Mouse (Mus musculus): ENCODE data around the gene Tspan9. TPM values are rescaled to one million over a fixed set of nuclear protein-coding genes. Genes with fewer than 3 reads are reported as not detected.

Tspan9 gene
- polyA plus RNA-seq, 1 experiment from 2014 or later, result 62.6 TPM

GRCm38 (mm10) chr6:128043486-128043885 is 99.9 kb downstream of the Tspan9 start:
- Histone ChIP-seq H3K36me3 (ENCODE audit: control insufficient read depth, insufficient read depth, low read length) (no peaks in the 10 kb centered on the region), H3K9me3 (ENCODE audit: control insufficient read depth, low read length) (no peaks in the 10 kb centered on the region), H3K9ac (ENCODE audit: low read depth, low read length) (no peak overlapping the region), H3K27me3 (replicated peaks; ENCODE audit: control insufficient read depth, insufficient read depth, low read length) (no peaks in the 10 kb centered on the region), H3K27ac (ENCODE audit: low read depth, low read length) (no peak overlapping the region), H3K4me1 (ENCODE audit: control insufficient read depth, insufficient read depth, low read depth, low read length) (no peaks in the 10 kb centered on the region), H3K4me2 (ENCODE audit: low read length) (no peak overlapping the region), H3K4me3 (ENCODE audit: low read length) (no peak overlapping the region)
- 73% methylated on average over 6 of the region's 6 CpGs for WGBS
- ATAC-seq, result no peak; the same call in 1 of the 2 replicates

- Histone ChIP-seq H3K4me2 (ENCODE audit: low read length) (no peak overlapping the region), H3K36me3 (ENCODE audit: control insufficient read depth, insufficient read depth, low read length) (no peaks in the 10 kb centered on the region), H3K27me3 (replicated peaks; ENCODE audit: control insufficient read depth, insufficient read depth, low read length) (no peaks in the 10 kb centered on the region), H3K9me3 (ENCODE audit: control insufficient read depth, low read length) (no peaks in the 10 kb centered on the region), H3K9ac (ENCODE audit: low read depth, low read length) (no peak overlapping the region), H3K27ac (ENCODE audit: low read depth, low read length) (no peak overlapping the region), H3K4me3 (ENCODE audit: low read length) (no peak overlapping the region), H3K4me1 (ENCODE audit: control insufficient read depth, insufficient read depth, low read depth, low read length) (no peaks in the 10 kb centered on the region; the same call in 1 of the 2 replicates)
- no peak for ATAC-seq
- WGBS, result 54% methylated on average over 6 of the region's 6 CpGs
These were observed 101.6 kb downstream of the Tspan9 start for GRCm38 (mm10) chr6:128041836-128042235.

- no peak overlapping the region for H3K9ac ChIP-seq (ENCODE audit: low read depth, low read length)
- no peak for ATAC-seq
- no peak overlapping the region for H3K4me3 ChIP-seq (ENCODE audit: low read length)
- no peaks in the 10 kb centered on the region for H3K27me3 ChIP-seq (replicated peaks; ENCODE audit: control insufficient read depth, insufficient read depth, low read length)
- H3K9me3 ChIP-seq (ENCODE audit: control insufficient read depth, low read length), result no peaks in the 10 kb centered on the region
- no peaks in the 10 kb centered on the region for H3K36me3 ChIP-seq (ENCODE audit: control insufficient read depth, insufficient read depth, low read length)
- H3K4me2 ChIP-seq (ENCODE audit: low read length), result no peak overlapping the region
- H3K4me1 ChIP-seq (ENCODE audit: control insufficient read depth, insufficient read depth, low read depth, low read length), result peaks cover 8% of the 10 kb centered on the region
- WGBS, result 82% methylated on average over 9 of the region's 9 CpGs
- H3K27ac ChIP-seq (ENCODE audit: low read depth, low read length), result no peak overlapping the region
These were observed 104.2 kb downstream of the Tspan9 start for GRCm38 (mm10) chr6:128039077-128039766.

- Histone ChIP-seq H3K27me3 (replicated peaks; ENCODE audit: control insufficient read depth, insufficient read depth, low read length) (no peaks in the 10 kb centered on the region), H3K9me3 (ENCODE audit: control insufficient read depth, low read length) (no peaks in the 10 kb centered on the region), H3K4me2 (ENCODE audit: low read length) (no peak overlapping the region), H3K4me1 (ENCODE audit: control insufficient read depth, insufficient read depth, low read depth, low read length) (peaks cover 12% of the 10 kb centered on the region), H3K9ac (ENCODE audit: low read depth, low read length) (no peak overlapping the region), H3K4me3 (ENCODE audit: low read length) (no peak overlapping the region), H3K36me3 (ENCODE audit: control insufficient read depth, insufficient read depth, low read length) (no peaks in the 10 kb centered on the region), H3K27ac (ENCODE audit: low read depth, low read length) (no peak overlapping the region)
- WGBS, result 40% methylated on average over 6 of the region's 6 CpGs
- ATAC-seq, result no peak
These were observed 104.8 kb downstream of the Tspan9 start for GRCm38 (mm10) chr6:128038568-128038967.

- Histone ChIP-seq H3K27ac (ENCODE audit: low read depth, low read length) (no peak overlapping the region), H3K4me3 (ENCODE audit: low read length) (no peak overlapping the region), H3K27me3 (replicated peaks; ENCODE audit: control insufficient read depth, insufficient read depth, low read length) (no peaks in the 10 kb centered on the region), H3K4me2 (ENCODE audit: low read length) (no peak overlapping the region; the same call in 1 of the 2 replicates), H3K9me3 (ENCODE audit: control insufficient read depth, low read length) (no peaks in the 10 kb centered on the region), H3K36me3 (ENCODE audit: control insufficient read depth, insufficient read depth, low read length) (no peaks in the 10 kb centered on the region), H3K4me1 (ENCODE audit: control insufficient read depth, insufficient read depth, low read depth, low read length) (peaks cover 21% of the 10 kb centered on the region), H3K9ac (ENCODE audit: low read depth, low read length) (no peak overlapping the region)
- ATAC-seq, result no peak
- WGBS, result 80% methylated on average over 9 of the region's 9 CpGs
These were observed 106.8 kb downstream of the Tspan9 start for GRCm38 (mm10) chr6:128036597-128036996.

GRCm38 (mm10) chr6:128035930-128036309 is 107.5 kb downstream of the Tspan9 start:
- 12% methylated on average over 4 of the region's 4 CpGs for WGBS

GRCm38 (mm10) chr6:128035250-128035929 is 108.0 kb downstream of the Tspan9 start:
- Histone ChIP-seq H3K36me3 (ENCODE audit: control insufficient read depth, insufficient read depth, low read length) (no peaks in the 10 kb centered on the region), H3K27ac (ENCODE audit: low read depth, low read length) (peak overlapping the region; percentile 81), H3K9ac (ENCODE audit: low read depth, low read length) (peak overlapping the region; percentile 75), H3K27me3 (replicated peaks; ENCODE audit: control insufficient read depth, insufficient read depth, low read length) (no peaks in the 10 kb centered on the region), H3K4me1 (ENCODE audit: control insufficient read depth, insufficient read depth, low read depth, low read length) (peaks cover 24% of the 10 kb centered on the region), H3K9me3 (ENCODE audit: control insufficient read depth, low read length) (no peaks in the 10 kb centered on the region), H3K4me3 (ENCODE audit: low read length) (peak overlapping the region; percentile 67), H3K4me2 (ENCODE audit: low read length) (peak overlapping the region; percentile 90)
- WGBS, result under 1% methylated on average over 32 of the region's 36 CpGs
- peak; percentile 62 for ATAC-seq

More at GRCm38 (mm10) chr6:128035930-128036309, 107.5 kb downstream of the Tspan9 start:
- Histone ChIP-seq H3K27ac (ENCODE audit: low read depth, low read length) (peak overlapping the region; percentile 81), H3K27me3 (replicated peaks; ENCODE audit: control insufficient read depth, insufficient read depth, low read length) (no peaks in the 10 kb centered on the region), H3K4me3 (ENCODE audit: low read length) (peak overlapping the region; percentile 67), H3K4me1 (ENCODE audit: control insufficient read depth, insufficient read depth, low read depth, low read length) (peaks cover 24% of the 10 kb centered on the region), H3K4me2 (ENCODE audit: low read length) (peak overlapping the region; percentile 90), H3K36me3 (ENCODE audit: control insufficient read depth, insufficient read depth, low read length) (no peaks in the 10 kb centered on the region), H3K9me3 (ENCODE audit: control insufficient read depth, low read length) (no peaks in the 10 kb centered on the region), H3K9ac (ENCODE audit: low read depth, low read length) (peak overlapping the region; percentile 75)
- peak; percentile 7 for ATAC-seq

- H3K36me3 ChIP-seq (ENCODE audit: control insufficient read depth, insufficient read depth, low read length), result no peaks in the 10 kb centered on the region
- under 1% methylated on average over 70 of the region's 80 CpGs for WGBS
- H3K4me3 ChIP-seq (ENCODE audit: low read length), result peak overlapping the region; percentile 67
- peak overlapping the region; percentile 75 for H3K9ac ChIP-seq (ENCODE audit: low read depth, low read length)
- H3K9me3 ChIP-seq (ENCODE audit: control insufficient read depth, low read length), result no peaks in the 10 kb centered on the region
- H3K27ac ChIP-seq (ENCODE audit: low read depth, low read length), result peak overlapping the region; percentile 81
- peak overlapping the region; percentile 90 for H3K4me2 ChIP-seq (ENCODE audit: low read length)
- H3K4me1 ChIP-seq (ENCODE audit: control insufficient read depth, insufficient read depth, low read depth, low read length), result peaks cover 30% of the 10 kb centered on the region
- no peaks in the 10 kb centered on the region for H3K27me3 ChIP-seq (replicated peaks; ENCODE audit: control insufficient read depth, insufficient read depth, low read length)
- peak; percentile 76 for ATAC-seq
These were observed 108.8 kb downstream of the Tspan9 start for GRCm38 (mm10) chr6:128034317-128035249.
